Mouse (Mus musculus): ENCODE measurements at regions not wholly inside any gene's neighbourhood (a gene's known extent, or its start where the extent isn't known, plus 50 kb on each side); places are given as distances from the start of the nearest gene placed in this dataset.

GRCm38 (mm10) chr10:56537091-56537490, 160.0 kb downstream of the Gja1 start:
- H3K27ac ChIP-seq: no peak overlapping the region
- intact Hi-C loops (cut with DNase I): no loop called here

GRCm38 (mm10) chr10:56539827-56540511, 162.8 kb downstream of the Gja1 start:
- Histone ChIP-seq H3K4me3 (no peak overlapping the region), H3K27ac (no peak overlapping the region)
- intact Hi-C loops (cut with DNase I): no loop called here
- TF ChIP-seq CTCF (IDR thresholded peaks at IDR 0.05): no peak
- DNase-seq: no peak

More at GRCm38 (mm10) chr10:56537091-56537490, 160.0 kb downstream of the Gja1 start:
- no peak for TF ChIP-seq CTCF (IDR thresholded peaks at IDR 0.05)
- no peak for DNase-seq
- no peak overlapping the region for H3K4me3 ChIP-seq

- no peak for TF ChIP-seq CTCF (IDR thresholded peaks at IDR 0.05)
- H3K27ac ChIP-seq: no peak overlapping the region
- DNase-seq: no peak
- intact Hi-C loops (cut with DNase I): no loop called here
- no peak overlapping the region for H3K4me3 ChIP-seq
Measured at GRCm38 (mm10) chr10:56542106-56542505, 165.0 kb downstream of the Gja1 start.

GRCm38 (mm10) chr10:56545989-56546388, 168.9 kb downstream of the Gja1 start:
- DNase-seq: no peak
- Histone ChIP-seq H3K4me3 (no peak overlapping the region), H3K27ac (no peak overlapping the region)
- no peak for TF ChIP-seq CTCF (IDR thresholded peaks at IDR 0.05)
- intact Hi-C loops (cut with DNase I): no loop called here

- no peak for TF ChIP-seq CTCF (IDR thresholded peaks at IDR 0.05)
- DNase-seq: no peak
- intact Hi-C loops (cut with DNase I): no loop called here
- Histone ChIP-seq H3K27ac (no peak overlapping the region), H3K4me3 (no peak overlapping the region)
Measured at GRCm38 (mm10) chr10:56546824-56547223, 169.7 kb downstream of the Gja1 start.

- DNase-seq: no peak
- no peak for TF ChIP-seq CTCF (IDR thresholded peaks at IDR 0.05)
- Histone ChIP-seq H3K4me3 (no peak overlapping the region), H3K27ac (no peak overlapping the region)
- intact Hi-C loops (cut with DNase I): no loop called here
Measured at GRCm38 (mm10) chr10:56547825-56548224, 170.7 kb downstream of the Gja1 start.

GRCm38 (mm10) chr10:56566836-56567442, 189.8 kb downstream of the Gja1 start:
- no peak for DNase-seq
- TF ChIP-seq CTCF (IDR thresholded peaks at IDR 0.05): no peak
- Histone ChIP-seq H3K4me3 (no peak overlapping the region), H3K27ac (no peak overlapping the region)
- intact Hi-C loops (cut with DNase I): no loop called here

- peak overlapping the region; percentile 59 for H3K27ac ChIP-seq
- intact Hi-C loops (cut with DNase I): no loop called here
- DNase-seq: no peak
Measured at GRCm38 (mm10) chr10:56582065-56582464, 204.9 kb downstream of the Gja1 start.

GRCm38 (mm10) chr10:56587205-56587604, 210.1 kb downstream of the Gja1 start:
- no peak overlapping the region for H3K27ac ChIP-seq
- H3K4me3 ChIP-seq: no peak overlapping the region
- intact Hi-C loops (cut with DNase I): no loop called here
- TF ChIP-seq CTCF (IDR thresholded peaks at IDR 0.05): no peak
- DNase-seq: no peak

More at GRCm38 (mm10) chr10:56582065-56582464, 204.9 kb downstream of the Gja1 start:
- TF ChIP-seq CTCF (IDR thresholded peaks at IDR 0.05): no peak
- H3K4me3 ChIP-seq: 0 out of 2 replicates have a peak overlapping the region, but pooled peaks have one; percentile 5

GRCm38 (mm10) chr10:56597382-56597781, 220.3 kb downstream of the Gja1 start:
- peak overlapping the region; percentile 80 for H3K27ac ChIP-seq
- intact Hi-C loops (cut with DNase I): no loop called here

GRCm38 (mm10) chr10:56598191-56598590, 221.1 kb downstream of the Gja1 start:
- TF ChIP-seq CTCF (IDR thresholded peaks at IDR 0.05): no peak
- no peak for DNase-seq
- Histone ChIP-seq H3K27ac (peak overlapping the region; percentile 80), H3K4me3 (no peak overlapping the region)
- intact Hi-C loops (cut with DNase I): loop anchor here (2.0 kb wide), 2 partner anchors 157 to 219 kb away; no protein-coding TSS in a partner anchor

More at GRCm38 (mm10) chr10:56597382-56597781, 220.3 kb downstream of the Gja1 start:
- no peak for TF ChIP-seq CTCF (IDR thresholded peaks at IDR 0.05)
- no peak overlapping the region for H3K4me3 ChIP-seq
- peak; percentile 23 for DNase-seq

- no peak for DNase-seq
- peak overlapping the region; percentile 13; the same call in 1 of the 2 replicates for H3K4me3 ChIP-seq
- peak; percentile 27; the same call in 1 of the 2 replicates for TF ChIP-seq CTCF (IDR thresholded peaks at IDR 0.05)
- H3K27ac ChIP-seq: peak overlapping the region; percentile 80
- intact Hi-C loops (cut with DNase I): loop anchor here (2.0 kb wide), 2 partner anchors 155 to 221 kb away; no protein-coding TSS in a partner anchor
Measured at GRCm38 (mm10) chr10:56599923-56600322, 222.8 kb downstream of the Gja1 start.

- H3K4me3 ChIP-seq: no peak overlapping the region
- DNase-seq: no peak
- no peak for TF ChIP-seq CTCF (IDR thresholded peaks at IDR 0.05)
- intact Hi-C loops (cut with DNase I): no loop called here
- H3K27ac ChIP-seq: no peak overlapping the region
Measured at GRCm38 (mm10) chr10:56611564-56612288, 234.6 kb downstream of the Gja1 start.
